Mouse (Mus musculus) cerebellum, adult 2 months (tissue): ENCODE measurements at regions not wholly inside any gene's neighbourhood (a gene's known extent, or its start where the extent isn't known, plus 50 kb on each side); places are given as distances from the start of the nearest gene placed in this dataset.

ENCODE experiments used
- CTCF ChIP-seq: fragments of 200-500 bp; IDR thresholded peaks from 2 replicates; pipeline ENCODE4 v1.5.1; 2011; ENCODE audit warnings: low read depth, mild to moderate bottlenecking, control low read depth, low read length, moderate library complexity, borderline replicate concordance; ENCODE audit not compliant: insufficient read depth
- POLR2A ChIP-seq: fragments of 200-500 bp; IDR thresholded peaks from 2 replicates; pipeline ENCODE4 v1.6.1; 2011; ENCODE audit warnings: low read length, control low read depth, borderline replicate concordance; ENCODE audit not compliant: insufficient read depth

DNA sequence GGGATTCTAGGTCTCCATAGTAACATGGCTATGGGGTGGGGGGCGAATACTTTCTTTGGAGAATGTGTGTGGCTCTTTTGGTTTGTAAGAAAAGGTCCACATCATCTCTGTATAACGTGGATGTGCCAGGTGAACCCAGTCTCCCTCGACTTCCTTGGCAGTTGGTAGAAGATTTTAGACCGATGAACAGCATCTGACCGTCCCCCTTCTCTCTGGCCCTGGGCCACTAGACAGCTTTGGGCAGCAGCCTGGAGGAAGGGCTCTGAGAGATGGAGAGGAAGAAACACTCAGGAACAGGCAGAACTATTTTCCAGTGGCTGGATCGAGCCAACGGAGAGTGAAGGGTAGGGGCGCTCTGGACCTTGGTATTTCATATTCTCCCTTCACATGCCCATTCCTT is 217.5 kb upstream of the Cxcr4 start:
- TF ChIP-seq CTCF (no peak), POLR2A (no peak)
